Mouse (Mus musculus) lung, postnatal 0 days (tissue): Measurements from ENCODE around the gene Washc2.

Source experiments
- CTCF ChIP-seq: IDR thresholded peaks from 2 replicates; pipeline ENCODE4 v1.5.1; 2016; ENCODE audit warnings: antibody characterized with exemption, mild to moderate bottlenecking
- EP300 ChIP-seq: IDR thresholded peaks from 2 replicates; pipeline ENCODE4 v1.6.1; 2016; ENCODE audit warnings: antibody characterized with exemption, mild to moderate bottlenecking, control low read depth

GRCm38 (mm10) chr6:116267110-116267423, 59.2 kb downstream of the Washc2 start:
- TF ChIP-seq CTCF (peak; percentile 32), EP300 (no peak)
